Mouse (Mus musculus) adrenal gland (tissue): ENCODE results near the gene 1700042G07Rik.
"Not testable (repeated sequence)": the region's sequence is repeated elsewhere in the genome, so short reads cannot be mapped to it uniquely, and the experiment has no call there.

Experiments used
- intact Hi-C: fragments of 180-260 bp; cut with DNase I; formaldehyde crosslinking; loops from one replicate; pipeline ENCODE4 v1.15.1; 2025

Gene 1700042G07Rik

GRCm38 (mm10) chr4:116198422-116198821 lies 25.2 kb downstream of the 1700042G07Rik start:
- intact Hi-C loops: no loop called here

- intact Hi-C loops: no loop called here
Observed at GRCm38 (mm10) chr4:116204422-116204821, 31.2 kb downstream of the 1700042G07Rik start.

GRCm38 (mm10) chr4:116206531-116206930 lies 33.4 kb downstream of the 1700042G07Rik start:
- intact Hi-C loops: no loop called here

- intact Hi-C loops: no loop called here
Observed at GRCm38 (mm10) chr4:116208891-116209290, 35.7 kb downstream of the 1700042G07Rik start.

DNA sequence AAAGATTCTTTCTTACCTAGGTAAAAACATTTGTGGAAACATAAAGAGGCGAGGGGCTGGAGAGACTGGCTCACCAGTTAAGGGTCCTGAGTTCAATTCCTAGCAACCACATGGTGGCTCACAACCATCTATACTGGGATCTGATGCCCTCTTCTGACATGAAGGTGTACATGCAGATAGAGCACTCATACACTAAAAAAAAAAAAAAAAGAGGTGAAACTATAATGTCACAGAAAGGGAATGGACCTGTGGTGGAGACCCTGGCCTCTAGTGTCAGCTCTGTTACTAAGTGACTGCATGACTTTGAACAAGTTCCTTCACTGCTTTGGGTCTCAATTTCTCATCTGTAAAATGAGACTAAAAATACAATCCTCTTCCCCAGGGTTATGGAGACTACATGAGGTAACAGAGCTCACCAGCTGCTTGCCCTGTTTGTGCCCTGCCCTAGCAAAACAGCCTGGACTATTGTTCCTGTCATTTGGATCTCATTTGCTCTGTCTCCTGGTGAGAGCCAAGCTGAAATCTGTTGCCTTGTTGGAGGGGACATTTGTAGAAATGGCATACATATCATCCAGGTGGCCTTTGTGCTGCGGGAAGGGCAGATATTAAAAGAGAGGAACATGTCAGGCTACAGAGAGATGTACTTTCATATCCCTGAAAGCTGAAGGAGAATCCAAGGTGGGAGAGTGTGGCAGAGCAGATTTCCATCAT lies 42.9 kb downstream of the 1700042G07Rik start:
- intact Hi-C loops: no loop called here

DNA sequence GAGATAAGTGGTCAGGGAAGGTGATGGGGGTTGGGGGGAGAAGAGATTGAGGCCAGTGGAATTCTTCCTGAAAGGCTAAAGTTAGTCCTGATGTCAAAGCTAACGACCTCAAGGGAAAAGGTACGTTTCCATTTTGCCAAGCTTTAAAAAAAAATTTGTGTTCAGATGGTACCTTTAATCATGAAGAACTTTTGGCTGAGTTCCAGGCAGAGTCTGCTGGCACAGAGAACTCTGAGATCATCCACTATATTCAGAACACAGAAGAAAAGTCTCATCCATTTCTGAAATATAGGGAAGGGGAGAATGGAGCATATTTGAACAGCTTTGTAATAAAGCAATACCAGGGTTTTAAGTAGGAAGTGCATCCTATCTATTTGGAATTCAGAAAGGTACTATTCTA lies 43.9 kb downstream of the 1700042G07Rik start:
- intact Hi-C loops: no loop called here

DNA sequence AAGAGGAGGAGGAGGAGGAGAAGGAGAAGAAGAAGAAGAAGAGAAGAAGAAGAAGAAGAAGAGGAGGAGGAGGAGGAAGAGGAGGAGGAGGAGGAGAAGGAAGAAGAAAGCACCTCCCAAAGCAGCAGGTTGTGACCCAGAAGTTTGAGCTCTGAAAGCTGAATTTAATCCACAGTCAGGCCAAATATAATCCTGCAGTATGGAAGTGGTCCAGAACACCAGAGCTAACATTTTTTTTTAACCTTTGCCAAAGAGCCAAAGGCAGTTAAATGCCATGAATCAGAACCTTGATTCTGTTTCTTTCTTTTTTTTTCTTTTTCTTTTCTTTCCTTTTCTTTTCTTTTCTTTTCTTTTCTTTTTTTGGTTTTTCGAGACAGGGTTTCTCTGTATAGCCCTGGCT lies 44.5 kb downstream of the 1700042G07Rik start:
- intact Hi-C loops: not testable (repeated sequence)

DNA sequence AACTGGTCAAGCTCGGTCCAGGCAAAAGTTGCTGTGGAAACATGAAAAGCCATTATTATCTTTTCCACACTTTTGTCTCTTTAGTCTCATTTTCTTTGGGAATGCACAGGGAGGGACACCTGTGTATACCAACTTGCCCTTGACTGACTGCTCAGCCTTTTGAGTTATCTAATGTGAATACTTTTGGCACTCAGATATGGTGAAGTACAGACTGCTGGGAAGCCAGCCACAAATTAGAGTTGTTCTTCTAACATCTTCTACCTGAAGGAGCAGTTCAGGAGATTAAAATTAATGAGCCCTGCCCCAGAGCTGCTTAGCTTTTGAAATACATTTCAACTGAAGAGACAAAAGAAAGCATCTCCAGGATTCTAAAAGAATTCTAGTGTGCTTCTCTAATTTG lies 45.9 kb downstream of the 1700042G07Rik start:
- intact Hi-C loops: no loop called here

DNA sequence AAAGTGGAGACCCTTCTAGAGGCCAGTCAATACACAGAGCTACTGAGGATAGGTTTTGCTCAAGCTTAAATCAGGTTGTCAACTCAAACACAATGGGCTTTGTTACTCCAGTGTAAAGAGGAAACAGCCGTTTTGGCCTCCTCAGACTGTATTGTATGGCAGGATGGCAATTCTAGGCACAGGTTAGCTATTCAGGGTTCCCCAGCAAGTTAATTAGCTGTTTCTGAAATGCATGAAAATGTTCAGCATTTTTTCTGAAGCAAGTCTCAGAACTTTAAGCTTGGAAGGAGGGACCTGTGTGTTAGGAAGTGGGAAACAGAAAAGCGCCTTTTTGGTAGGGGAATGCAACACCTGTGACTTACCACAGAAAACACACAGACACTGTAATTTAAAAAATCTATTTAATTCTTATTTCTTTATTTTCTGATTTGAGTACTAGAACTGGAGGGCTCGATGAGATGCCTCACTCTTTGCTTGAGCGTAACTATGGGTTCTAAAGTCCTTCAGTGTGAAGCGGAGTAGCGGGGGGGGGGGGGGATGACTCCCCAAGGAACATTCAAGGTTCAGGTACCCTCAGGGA lies 47.0 kb downstream of the 1700042G07Rik start:
- intact Hi-C loops: loop anchor here (5.0 kb wide), 1 partner anchor 48 kb away; the partner anchor contains the start of genes 1700042G07Rik and Gm49337

- intact Hi-C loops: loop anchor here (5.0 kb wide), 1 partner anchor 48 kb away; the partner anchor contains the start of genes 1700042G07Rik and Gm49337
Observed at GRCm38 (mm10) chr4:116220780-116221139, 47.6 kb downstream of the 1700042G07Rik start.

- intact Hi-C loops: loop anchor here (5.0 kb wide), 1 partner anchor 49 kb away; the partner anchor contains the start of genes 1700042G07Rik and Gm49337
Observed at GRCm38 (mm10) chr4:116221140-116221851, 48.1 kb downstream of the 1700042G07Rik start, which contains the start of gene Pik3r3. Gene Pik3r3 (plus strand): TSS chr4:116221618.

DNA sequence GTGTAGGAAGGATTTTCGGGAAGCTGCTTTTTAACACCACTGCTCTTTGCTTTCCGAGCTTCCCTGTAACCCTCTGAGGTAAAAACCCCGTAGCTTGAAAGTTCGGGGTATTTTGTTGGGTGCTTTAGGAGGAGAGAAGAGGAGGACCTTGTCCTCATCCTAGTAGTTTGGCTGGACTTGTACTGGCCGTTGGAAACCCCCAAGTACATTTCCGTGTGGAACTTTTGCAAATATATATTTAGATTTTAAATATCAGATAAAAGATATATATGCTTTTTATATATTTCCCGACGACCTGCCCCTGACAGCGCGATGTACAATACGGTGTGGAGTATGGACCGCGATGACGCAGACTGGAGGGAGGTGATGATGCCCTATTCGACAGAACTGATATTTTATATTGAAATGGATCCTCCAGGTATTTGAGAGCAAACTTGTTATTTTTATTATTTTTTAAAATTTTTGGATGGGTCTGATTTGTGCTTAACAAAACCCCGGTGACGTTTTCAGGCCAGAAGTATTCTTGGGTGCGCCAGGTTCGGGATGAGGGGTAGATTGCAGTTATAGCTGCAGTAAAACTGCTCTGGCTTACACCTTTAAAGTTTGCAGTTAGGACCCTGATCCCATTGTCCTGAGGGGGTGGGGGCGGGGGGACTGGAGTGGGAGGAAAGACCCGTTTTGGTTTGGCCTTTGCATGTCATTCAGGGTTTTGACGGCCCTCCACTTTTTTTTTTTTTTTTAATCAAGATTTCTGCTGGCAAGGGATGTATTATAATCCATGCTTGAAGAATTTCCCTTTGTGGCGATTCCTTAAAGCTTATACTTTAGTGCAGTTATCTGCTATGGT lies 49.0 kb downstream of the 1700042G07Rik start:
- intact Hi-C loops: loop anchor here (5.0 kb wide), 1 partner anchor 50 kb away; the partner anchor contains the start of genes 1700042G07Rik and Gm49337

- intact Hi-C loops: loop anchor here (5.0 kb wide), 1 partner anchor 50 kb away; the partner anchor contains the start of genes 1700042G07Rik and Gm49337
Observed at GRCm38 (mm10) chr4:116222843-116223119, 49.6 kb downstream of the 1700042G07Rik start.
